Mouse (Mus musculus): Measurements from ENCODE around the gene Cisd2. TPM values are rescaled to one million over a fixed set of nuclear protein-coding genes. Genes with fewer than 3 reads are reported as not detected.

Gene Cisd2
- polyA plus RNA-seq, 1 experiment from 2014 or later, result 62.8 TPM

DNA sequence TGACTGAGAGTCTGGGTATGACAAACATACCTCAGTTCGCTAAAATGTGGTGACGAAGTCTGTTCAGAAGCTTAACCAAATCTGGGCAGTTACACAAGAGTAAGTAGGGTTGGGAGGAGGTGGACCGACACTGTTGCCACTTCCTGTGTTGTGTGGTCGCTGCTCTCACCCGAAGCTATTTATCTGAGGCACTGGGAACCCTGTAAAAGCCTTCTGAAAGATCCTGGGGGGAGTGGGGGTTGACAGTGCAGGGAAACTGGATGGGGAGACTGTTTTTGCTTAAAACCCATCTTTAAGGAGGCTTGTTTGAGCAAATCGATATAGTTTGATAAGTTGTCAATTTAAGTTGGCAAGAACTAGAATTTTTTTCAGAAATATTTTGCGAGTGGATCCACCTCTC is 16.5 kb upstream of the Cisd2 start:
- no peaks in the 10 kb centered on the region for H3K36me3 ChIP-seq (replicated peaks; ENCODE audit: control insufficient read depth, insufficient read depth, low read depth, low read length)
- 24% methylated on average over 7 of the region's 7 CpGs for WGBS
- peak; percentile 18 for DNase-seq (ENCODE audit: low spot score)
- H3K27me3 ChIP-seq (ENCODE audit: control insufficient read depth, insufficient read depth, low read length), result no peaks in the 10 kb centered on the region
- H3K9ac ChIP-seq (replicated peaks; ENCODE audit: low read length), result peak overlapping the region; percentile 93
- ATAC-seq (replicated peaks; ENCODE audit: insufficient number of reproducible peaks, low FRiP score, low TSS enrichment, low read depth), result no peak
- no peaks in the 10 kb centered on the region for H3K9me3 ChIP-seq (replicated peaks; ENCODE audit: control insufficient read depth, low read length)
- H3K4me2 ChIP-seq (ENCODE audit: low read depth, low read length), result peak overlapping the region; percentile 46
- no peak overlapping the region for H3K27ac ChIP-seq (replicated peaks; ENCODE audit: low read depth, low read length)
- peak overlapping the region; percentile 80 for H3K4me3 ChIP-seq (ENCODE audit: low read depth, low read length)
- no peaks in the 10 kb centered on the region for H3K4me1 ChIP-seq (ENCODE audit: control insufficient read depth, insufficient read depth, low read length)

DNA sequence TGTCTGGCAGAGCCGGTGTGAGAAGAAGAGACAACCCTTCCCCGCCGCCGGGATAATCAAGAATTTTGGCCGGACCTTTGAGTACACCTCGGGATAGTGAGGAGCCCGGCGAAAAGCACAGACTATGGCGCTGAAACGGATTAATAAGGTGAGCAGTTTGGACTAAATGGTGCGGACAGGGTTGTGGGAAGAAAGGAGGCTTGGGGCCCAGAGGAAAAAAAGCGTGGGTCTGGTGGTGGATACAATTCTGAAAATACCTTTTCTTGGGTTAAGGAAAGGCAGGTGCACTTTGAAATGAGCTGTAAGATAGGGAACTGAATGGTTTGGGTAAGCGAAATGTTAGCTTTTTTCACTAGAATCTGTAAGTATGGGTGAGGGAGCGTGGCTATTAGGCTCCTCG is 15.9 kb upstream of the Cisd2 start:
- peak overlapping the region; percentile 99 for H3K27ac ChIP-seq (replicated peaks; ENCODE audit: low read depth, low read length)
- H3K36me3 ChIP-seq (replicated peaks; ENCODE audit: control insufficient read depth, insufficient read depth, low read depth, low read length), result no peaks in the 10 kb centered on the region
- no peaks in the 10 kb centered on the region for H3K9me3 ChIP-seq (replicated peaks; ENCODE audit: control insufficient read depth, low read length)
- 5% methylated on average over 15 of the region's 15 CpGs for WGBS
- DNase-seq (ENCODE audit: low spot score), result no peak
- no peak for ATAC-seq (replicated peaks; ENCODE audit: insufficient number of reproducible peaks, low FRiP score, low TSS enrichment, low read depth)
- H3K4me1 ChIP-seq (ENCODE audit: control insufficient read depth, insufficient read depth, low read length), result no peaks in the 10 kb centered on the region
- peak overlapping the region; percentile 80 for H3K4me3 ChIP-seq (ENCODE audit: low read depth, low read length)
- H3K27me3 ChIP-seq (ENCODE audit: control insufficient read depth, insufficient read depth, low read length), result no peaks in the 10 kb centered on the region
- peak overlapping the region; percentile 46 for H3K4me2 ChIP-seq (ENCODE audit: low read depth, low read length)
- peak overlapping the region; percentile 93 for H3K9ac ChIP-seq (replicated peaks; ENCODE audit: low read length)

DNA sequence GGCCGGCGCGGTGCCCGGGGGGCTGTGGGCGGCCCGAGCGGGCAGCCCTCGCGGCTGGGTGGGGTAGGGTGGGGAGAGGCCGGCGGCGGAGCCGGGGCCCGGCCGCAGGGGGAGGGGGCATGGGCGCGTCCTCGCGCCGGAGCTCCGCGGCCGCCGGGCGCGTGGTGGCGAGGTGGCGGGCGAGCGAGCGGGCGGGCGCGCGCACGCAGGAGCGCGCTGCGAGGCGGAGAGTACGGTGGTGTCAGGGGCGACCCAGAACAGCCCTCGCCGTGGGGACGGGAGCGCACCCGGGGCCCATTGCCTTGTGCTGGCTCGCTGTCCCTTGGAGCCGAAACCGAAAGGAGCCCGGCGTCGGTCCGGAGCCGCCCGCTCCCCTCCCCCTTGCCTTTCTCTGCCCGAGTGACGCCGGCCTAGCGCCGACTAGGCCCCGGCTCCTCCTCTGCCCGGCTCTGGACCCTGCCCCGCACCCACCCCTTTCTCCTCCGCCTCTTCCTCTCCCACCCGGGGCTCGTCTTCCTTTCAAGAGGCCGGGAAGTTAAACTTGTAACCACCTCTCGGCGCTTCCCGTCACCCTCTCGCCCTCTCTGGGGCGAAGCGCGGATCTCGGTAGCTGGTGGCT is 15.3 kb upstream of the Cisd2 start:
- Histone ChIP-seq H3K4me1 (ENCODE audit: control insufficient read depth, insufficient read depth, low read length) (no peaks in the 10 kb centered on the region), H3K27me3 (ENCODE audit: control insufficient read depth, insufficient read depth, low read length) (no peaks in the 10 kb centered on the region), H3K4me2 (ENCODE audit: low read depth, low read length) (peak overlapping the region; percentile 46), H3K27ac (replicated peaks; ENCODE audit: low read depth, low read length) (peak overlapping the region; percentile 99), H3K9me3 (replicated peaks; ENCODE audit: control insufficient read depth, low read length) (no peaks in the 10 kb centered on the region), H3K4me3 (ENCODE audit: low read depth, low read length) (peak overlapping the region; percentile 80), H3K9ac (replicated peaks; ENCODE audit: low read length) (peak overlapping the region; percentile 93), H3K36me3 (replicated peaks; ENCODE audit: control insufficient read depth, insufficient read depth, low read depth, low read length) (no peaks in the 10 kb centered on the region)
- ATAC-seq (replicated peaks; ENCODE audit: insufficient number of reproducible peaks, low FRiP score, low TSS enrichment, low read depth) (peak; percentile 66), DNase-seq (ENCODE audit: low spot score) (peak; percentile 78)
- under 1% methylated on average over 45 of the region's 76 CpGs for WGBS

DNA sequence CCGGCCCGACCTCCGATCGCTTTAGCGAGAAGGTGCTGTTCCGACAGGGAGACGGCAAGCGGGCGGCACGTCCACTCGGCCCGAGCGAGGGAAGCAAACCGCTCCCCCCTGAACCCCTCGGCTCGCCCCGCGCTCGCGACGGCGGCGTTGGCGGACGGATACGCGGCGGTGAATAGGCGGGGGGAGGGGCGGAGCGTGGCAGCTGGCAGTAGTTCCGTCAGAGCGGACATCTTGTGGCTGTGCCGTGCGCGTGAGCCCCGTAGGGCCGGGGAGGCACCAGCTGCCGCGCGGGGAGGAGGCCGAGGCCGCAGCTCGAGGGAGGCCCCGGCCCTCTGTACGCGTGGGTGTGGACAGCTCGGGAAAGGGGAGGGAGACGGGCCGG is 14.8 kb upstream of the Cisd2 start:
- H3K27ac ChIP-seq (replicated peaks; ENCODE audit: low read depth, low read length), result peak overlapping the region; percentile 99
- H3K9me3 ChIP-seq (replicated peaks; ENCODE audit: control insufficient read depth, low read length), result no peaks in the 10 kb centered on the region
- H3K27me3 ChIP-seq (ENCODE audit: control insufficient read depth, insufficient read depth, low read length), result no peaks in the 10 kb centered on the region
- H3K4me2 ChIP-seq (ENCODE audit: low read depth, low read length), result peak overlapping the region; percentile 28
- no peaks in the 10 kb centered on the region for H3K36me3 ChIP-seq (replicated peaks; ENCODE audit: control insufficient read depth, insufficient read depth, low read depth, low read length)
- H3K9ac ChIP-seq (replicated peaks; ENCODE audit: low read length), result peak overlapping the region; percentile 93
- ATAC-seq (replicated peaks; ENCODE audit: insufficient number of reproducible peaks, low FRiP score, low TSS enrichment, low read depth), result peak; percentile 87
- WGBS, result 1% methylated on average over 39 of the region's 50 CpGs
- no peaks in the 10 kb centered on the region for H3K4me1 ChIP-seq (ENCODE audit: control insufficient read depth, insufficient read depth, low read length)
- peak overlapping the region; percentile 80 for H3K4me3 ChIP-seq (ENCODE audit: low read depth, low read length)
- DNase-seq (ENCODE audit: low spot score), result peak; percentile 90

DNA sequence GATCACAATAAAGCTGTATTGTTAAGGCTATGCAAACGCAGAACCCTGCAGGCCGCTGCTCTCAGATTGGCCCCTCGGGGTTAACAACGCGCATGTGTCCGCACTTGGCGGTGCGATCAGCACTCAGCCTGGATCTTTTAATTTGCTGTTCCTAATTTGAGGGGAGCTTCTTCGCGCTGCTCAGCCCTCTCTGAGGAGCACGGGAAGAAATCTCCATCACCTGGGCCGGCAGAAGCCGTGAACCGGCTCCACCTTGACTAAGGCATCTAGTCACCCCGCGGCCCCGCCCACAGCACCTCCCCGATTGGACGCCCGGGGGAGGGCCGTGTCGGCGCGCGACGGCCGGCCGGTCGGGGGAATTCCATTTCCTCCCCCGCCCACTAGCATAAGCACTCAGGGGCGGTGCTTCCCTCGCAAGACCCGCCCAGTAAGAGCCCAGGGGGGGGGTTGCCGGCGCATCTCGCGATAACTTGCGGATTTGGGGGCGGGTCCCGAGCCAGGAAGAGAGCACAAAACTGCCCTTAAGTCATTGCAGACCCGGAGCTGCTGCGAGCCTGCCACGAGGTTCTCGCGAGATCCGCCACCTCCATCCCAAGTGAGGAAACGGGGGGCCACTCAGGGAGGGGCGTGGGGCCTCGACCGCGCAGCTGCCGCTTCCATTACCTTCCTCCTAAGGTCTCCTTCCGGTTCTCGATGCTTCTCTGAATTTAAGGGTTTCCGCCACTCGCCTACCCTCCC is 14.2 kb upstream of the Cisd2 start, which contains the start of gene Ube2d3:
Ube2d3 (plus strand) TSS at position 392 of the 738 bp plus-strand sequence.
- H3K4me1 ChIP-seq (ENCODE audit: control insufficient read depth, insufficient read depth, low read length), result no peaks in the 10 kb centered on the region
- DNase-seq (ENCODE audit: low spot score) (peak; percentile 98), ATAC-seq (replicated peaks; ENCODE audit: insufficient number of reproducible peaks, low FRiP score, low TSS enrichment, low read depth) (peak; percentile 93)
- WGBS, result under 1% methylated on average over 55 of the region's 56 CpGs
- H3K9me3 ChIP-seq (replicated peaks; ENCODE audit: control insufficient read depth, low read length), result no peaks in the 10 kb centered on the region
- peak within 1 kb of the TSS; percentile 93 for H3K9ac ChIP-seq (replicated peaks; ENCODE audit: low read length)
- H3K4me3 ChIP-seq (ENCODE audit: low read depth, low read length), result peak within 1 kb of the TSS; percentile 80
- H3K27ac ChIP-seq (replicated peaks; ENCODE audit: low read depth, low read length), result peak within 1 kb of the TSS; percentile 99
- no peaks in the 10 kb centered on the region for H3K36me3 ChIP-seq (replicated peaks; ENCODE audit: control insufficient read depth, insufficient read depth, low read depth, low read length)
- H3K4me2 ChIP-seq (ENCODE audit: low read depth, low read length), result peak within 1 kb of the TSS; percentile 46
- no peaks in the 10 kb centered on the region for H3K27me3 ChIP-seq (ENCODE audit: control insufficient read depth, insufficient read depth, low read length)

DNA sequence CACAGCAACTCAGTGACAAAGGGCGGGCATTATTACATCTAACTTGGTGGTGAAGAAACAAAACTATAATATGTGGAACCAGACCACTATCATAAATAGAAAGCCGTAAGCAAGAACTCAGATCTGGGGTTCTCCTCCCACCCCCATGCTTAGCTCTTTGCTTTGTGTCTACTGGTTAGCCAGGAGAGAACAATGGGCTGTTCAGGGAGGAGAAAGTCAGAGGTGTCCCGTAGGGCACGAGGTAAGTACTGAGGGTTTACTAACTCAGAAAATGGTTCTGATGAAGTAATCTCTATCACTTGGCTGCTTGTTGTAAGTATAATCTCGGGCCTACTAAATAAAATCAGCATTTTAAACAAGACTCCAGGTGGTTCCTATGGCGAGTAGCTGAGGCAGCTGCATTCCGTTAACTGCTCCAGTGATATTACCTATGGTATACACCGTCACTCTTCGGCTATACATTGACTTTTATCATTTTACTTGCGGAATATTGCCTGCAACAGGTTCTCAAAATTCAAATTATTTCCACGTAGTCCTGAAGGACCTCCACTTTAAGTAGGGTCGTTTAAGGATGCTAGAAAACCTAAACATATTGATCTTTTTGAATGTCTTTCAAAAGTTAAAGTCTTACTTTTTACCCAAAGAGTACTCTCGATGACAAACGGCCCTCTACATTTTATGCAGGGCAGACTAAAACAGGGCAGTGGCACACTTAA is 13.3 kb upstream of the Cisd2 start:
- Histone ChIP-seq H3K4me2 (ENCODE audit: low read depth, low read length) (peak overlapping the region; percentile 36), H3K4me1 (ENCODE audit: control insufficient read depth, insufficient read depth, low read length) (no peaks in the 10 kb centered on the region), H3K36me3 (replicated peaks; ENCODE audit: control insufficient read depth, insufficient read depth, low read depth, low read length) (no peaks in the 10 kb centered on the region), H3K27ac (replicated peaks; ENCODE audit: low read depth, low read length) (peak overlapping the region; percentile 29; the same call in 1 of the 2 replicates), H3K9ac (replicated peaks; ENCODE audit: low read length) (peak overlapping the region; percentile 61), H3K9me3 (replicated peaks; ENCODE audit: control insufficient read depth, low read length) (no peaks in the 10 kb centered on the region), H3K27me3 (ENCODE audit: control insufficient read depth, insufficient read depth, low read length) (no peaks in the 10 kb centered on the region), H3K4me3 (ENCODE audit: low read depth, low read length) (peak overlapping the region; percentile 80)
- ATAC-seq (replicated peaks; ENCODE audit: insufficient number of reproducible peaks, low FRiP score, low TSS enrichment, low read depth), result no peak
- no peak for DNase-seq (ENCODE audit: low spot score)
- 40% methylated on average over 14 of the region's 14 CpGs for WGBS

DNA sequence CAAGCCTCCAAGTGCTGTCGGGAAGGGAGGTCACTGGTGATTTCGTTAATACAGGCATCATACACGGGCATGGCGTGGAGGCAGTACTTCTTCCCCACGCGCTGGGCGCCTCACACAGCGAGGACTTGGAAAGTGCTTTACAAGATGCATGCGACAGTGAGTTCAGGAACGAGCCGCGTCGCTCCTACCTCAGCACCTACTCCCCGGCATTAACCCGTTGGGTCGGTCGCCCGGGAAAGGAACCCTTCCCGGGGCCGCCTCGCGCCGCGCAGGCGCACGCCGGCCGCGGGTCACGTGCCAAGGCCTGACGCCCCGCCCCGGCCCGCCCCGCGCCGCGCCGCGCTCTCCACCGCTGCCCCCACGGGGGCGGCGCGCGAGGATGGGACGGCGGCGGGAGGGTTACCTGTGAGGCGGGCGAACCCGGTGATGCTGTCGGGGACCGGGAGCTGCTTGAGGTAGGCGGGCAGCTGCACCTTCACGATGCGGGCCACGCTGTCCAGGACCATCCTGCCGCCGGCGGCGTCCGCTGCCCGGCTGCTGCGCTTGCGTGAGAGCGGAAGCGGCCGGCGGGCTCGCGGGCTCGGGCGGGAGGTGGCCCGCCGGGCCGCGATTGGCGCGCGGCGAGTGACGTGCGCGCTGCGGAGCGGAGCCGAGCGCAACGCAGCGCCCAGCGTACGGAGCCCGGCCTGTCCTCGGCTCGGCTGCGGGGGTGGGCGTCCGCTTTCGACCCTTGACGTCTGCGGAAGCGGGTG is 693 bp downstream of the Cisd2 start:
- H3K9me3 ChIP-seq (replicated peaks; ENCODE audit: control insufficient read depth, low read length), result no peaks in the 10 kb centered on the region
- peak; percentile 97 for ATAC-seq (replicated peaks; ENCODE audit: insufficient number of reproducible peaks, low FRiP score, low TSS enrichment, low read depth)
- under 1% methylated on average over 81 of the region's 103 CpGs for WGBS

More for the DNA sequence above, 693 bp downstream of the Cisd2 start:
- no peaks in the 10 kb centered on the region for H3K27me3 ChIP-seq (ENCODE audit: control insufficient read depth, insufficient read depth, low read length)
- peak overlapping the region; percentile 53 for H3K4me2 ChIP-seq (ENCODE audit: low read depth, low read length)
- peak; percentile 90 for DNase-seq (ENCODE audit: low spot score)
- H3K9ac ChIP-seq (replicated peaks; ENCODE audit: low read length), result peak overlapping the region; percentile 84
- H3K4me3 ChIP-seq (ENCODE audit: low read depth, low read length), result peak overlapping the region; percentile 68
- H3K4me1 ChIP-seq (ENCODE audit: control insufficient read depth, insufficient read depth, low read length), result no peaks in the 10 kb centered on the region
- peak overlapping the region; percentile 87 for H3K27ac ChIP-seq (replicated peaks; ENCODE audit: low read depth, low read length)
- no peaks in the 10 kb centered on the region for H3K36me3 ChIP-seq (replicated peaks; ENCODE audit: control insufficient read depth, insufficient read depth, low read depth, low read length)

All from embryonic facial prominence, embryonic 11.5 days (tissue).